Mouse (Mus musculus) cortical plate, adult 2 months (tissue): ENCODE measurements around the gene Olfr628.

Experiments used
- CTCF ChIP-seq: fragments of 200-500 bp; IDR thresholded peaks from 2 replicates; pipeline ENCODE4 v1.5.1; 2011; ENCODE audit warnings: mild to moderate bottlenecking, control low read depth, low read length; ENCODE audit not compliant: insufficient read depth; ENCODE audit errors: extremely low read depth
- POLR2A ChIP-seq: fragments of 200-500 bp; IDR thresholded peaks from 2 replicates; pipeline ENCODE4 v1.6.1; 2011; ENCODE audit warnings: mild to moderate bottlenecking, low read length, control low read depth; ENCODE audit not compliant: insufficient read depth; ENCODE audit errors: extremely low read depth

DNA sequence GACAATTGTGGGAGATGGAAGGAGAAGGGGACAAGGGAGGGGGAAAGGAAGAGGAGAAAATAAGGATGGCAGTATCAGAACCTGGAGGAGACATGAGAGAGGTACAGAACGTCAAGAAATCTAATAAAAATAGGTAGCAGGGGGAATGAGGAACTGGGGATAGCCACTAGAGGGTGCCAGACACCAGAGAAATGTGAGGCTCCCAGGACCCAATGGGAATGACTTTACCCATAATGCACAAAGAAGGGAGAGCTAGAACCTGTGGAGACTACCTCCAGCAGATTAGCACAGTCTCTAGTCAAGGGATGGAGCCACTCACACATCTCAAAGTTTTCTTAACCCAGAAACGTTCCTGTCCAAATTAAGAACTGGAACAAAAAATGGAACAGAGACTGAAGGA, 18.1 kb upstream of the Olfr628 start:
- no peak for TF ChIP-seq CTCF
- no peak for TF ChIP-seq POLR2A
